Mouse (Mus musculus) ES-CJ7 (cell line): ENCODE data around the gene Map3k6.

Experiments
- DNase-seq: peaks from one replicate; pipeline ENCODE4 v3.0.0; 2011; ENCODE audit warnings: low read depth, low spot score

Map3k6 gene

DNA sequence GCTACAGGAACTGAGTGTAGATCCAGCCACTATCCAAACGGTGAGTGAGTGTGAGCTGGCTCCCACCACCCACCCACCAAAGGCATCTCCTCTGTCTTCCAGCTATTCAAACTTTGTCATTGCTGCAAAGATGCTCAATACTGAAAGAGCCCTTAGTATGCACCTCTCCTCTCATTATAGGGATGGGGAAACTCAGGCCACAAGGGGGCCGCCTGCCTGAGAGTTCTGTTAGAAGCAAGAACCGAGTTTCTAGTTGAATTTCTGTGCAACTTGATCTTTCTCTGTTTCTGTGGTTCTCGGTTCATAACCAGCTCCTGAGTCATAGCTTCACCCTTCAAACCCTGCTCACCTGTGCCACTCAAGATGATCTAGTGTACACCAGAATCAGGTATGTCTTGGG lies 11.5 kb downstream of the Map3k6 start:
- DNase-seq = no peak

DNA sequence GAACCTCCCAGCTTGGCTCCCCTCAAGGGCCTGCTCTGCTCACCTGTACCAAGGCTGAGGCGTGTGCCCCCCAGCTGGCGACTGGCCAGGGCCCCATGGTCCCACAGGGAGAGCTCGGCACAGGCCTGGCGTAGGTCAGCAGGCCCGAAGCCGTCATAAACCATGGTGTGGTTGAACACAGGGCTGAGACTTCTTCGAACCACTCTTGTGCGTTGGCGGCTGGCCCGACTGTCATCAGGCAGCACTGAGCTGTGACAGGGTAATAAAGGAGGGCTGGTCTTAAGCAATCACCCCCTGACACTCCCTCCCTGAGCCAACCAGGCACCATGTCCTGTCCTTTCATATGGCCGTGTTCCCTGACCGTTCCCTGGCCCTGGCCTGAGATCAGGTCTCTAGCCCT lies 12.8 kb downstream of the Map3k6 start:
- DNase-seq = no peak

GRCm38 (mm10) chr4:133255392-133255791 lies 14.8 kb downstream of the Map3k6 start:
- DNase-seq = no peak

GRCm38 (mm10) chr4:133256820-133257219 lies 16.2 kb downstream of the Map3k6 start:
- DNase-seq = peak; percentile 38

DNA sequence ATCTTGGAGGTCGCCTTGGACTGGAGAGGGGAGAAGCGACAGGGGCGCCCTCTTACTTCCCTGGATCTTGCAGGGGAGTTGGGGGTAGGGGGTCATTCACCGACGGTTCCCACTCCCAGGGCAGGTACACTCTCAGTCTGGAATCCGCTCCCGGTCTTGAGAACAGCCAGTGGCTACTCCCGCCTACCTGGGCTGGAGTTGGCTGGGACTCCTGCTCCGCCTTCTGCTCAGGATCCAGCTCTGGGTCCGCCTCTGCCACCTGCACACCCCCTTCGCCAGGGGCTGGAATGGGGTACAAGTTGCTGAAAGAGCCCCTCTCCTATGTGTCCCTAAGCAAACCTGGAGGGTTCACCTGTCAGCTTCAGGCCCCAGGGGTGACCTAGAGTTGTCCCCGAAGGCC lies 16.6 kb downstream of the Map3k6 start:
- no peak for DNase-seq

- no peak for DNase-seq
Measured at GRCm38 (mm10) chr4:133257798-133258408, 17.3 kb downstream of the Map3k6 start.

GRCm38 (mm10) chr4:133261641-133262374 lies 21.2 kb downstream of the Map3k6 start:
- DNase-seq = no peak

DNA sequence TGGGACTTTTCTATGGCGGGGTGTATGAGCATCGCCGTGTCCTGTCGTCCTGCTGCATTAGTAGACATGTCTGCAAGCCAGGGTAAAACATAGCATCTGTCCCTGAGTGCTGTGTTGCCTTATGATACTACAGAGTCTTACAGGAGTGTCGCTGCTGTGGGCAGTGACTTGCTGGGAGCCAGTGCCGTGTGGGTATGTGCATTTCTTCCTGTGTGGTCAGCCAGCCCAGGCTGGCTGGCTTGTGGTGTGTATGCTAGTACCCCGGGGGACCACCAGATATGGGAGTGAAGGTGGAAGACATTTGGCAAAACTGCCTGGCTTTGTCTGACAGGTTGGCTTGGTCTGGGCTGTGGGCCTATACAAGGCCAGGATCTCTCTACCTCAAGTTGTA lies 21.8 kb downstream of the Map3k6 start:
- DNase-seq = no peak

DNA sequence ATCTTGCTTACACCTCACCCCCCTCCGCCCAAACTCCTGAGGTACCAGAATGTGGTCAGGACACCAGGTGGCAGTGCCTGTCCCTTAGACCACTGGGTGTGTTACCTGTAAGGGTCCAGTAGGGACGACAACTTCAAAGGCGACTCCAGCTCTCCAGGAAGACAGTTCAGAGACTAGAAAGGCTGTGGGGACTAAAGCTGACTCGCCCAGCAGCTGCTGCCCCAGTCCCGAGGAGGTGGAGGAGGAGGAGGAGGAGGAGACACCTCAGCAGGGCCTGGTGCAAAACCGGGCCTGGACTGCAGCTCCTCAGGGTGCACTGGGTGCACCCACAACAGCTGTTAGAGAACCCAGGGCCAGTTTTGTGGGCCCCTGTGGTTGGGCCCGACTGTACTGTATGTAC lies 22.3 kb downstream of the Map3k6 start, which contains the start of gene Sytl1:
Gene Sytl1, minus strand, starts transcription at position 232 of the 400 bp plus-strand sequence.
- no peak for DNase-seq

GRCm38 (mm10) chr4:133263756-133264155 lies 23.1 kb downstream of the Map3k6 start:
- no peak for DNase-seq

DNA sequence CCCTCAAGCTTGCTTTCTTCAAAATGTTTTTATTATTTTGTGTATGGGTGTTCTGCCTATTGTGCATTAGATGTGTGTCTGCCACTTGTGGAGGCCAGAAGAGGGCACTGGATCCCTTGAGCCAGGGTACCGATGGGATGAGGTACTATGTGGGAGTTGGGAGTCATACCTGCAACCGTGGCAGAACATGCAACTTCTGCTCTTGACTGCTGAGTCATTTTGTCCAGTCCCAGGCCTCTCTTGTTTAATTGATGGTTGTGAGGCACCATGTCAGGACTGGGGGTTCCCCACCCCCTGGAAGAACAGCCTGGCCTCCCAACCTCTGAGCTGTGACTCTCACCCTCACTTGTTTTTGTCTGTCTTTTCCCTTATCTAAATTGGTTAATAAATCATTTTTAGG lies 23.9 kb downstream of the Map3k6 start:
- no peak for DNase-seq

- DNase-seq = no peak
Measured at GRCm38 (mm10) chr4:133265297-133265696, 24.7 kb downstream of the Map3k6 start.

DNA sequence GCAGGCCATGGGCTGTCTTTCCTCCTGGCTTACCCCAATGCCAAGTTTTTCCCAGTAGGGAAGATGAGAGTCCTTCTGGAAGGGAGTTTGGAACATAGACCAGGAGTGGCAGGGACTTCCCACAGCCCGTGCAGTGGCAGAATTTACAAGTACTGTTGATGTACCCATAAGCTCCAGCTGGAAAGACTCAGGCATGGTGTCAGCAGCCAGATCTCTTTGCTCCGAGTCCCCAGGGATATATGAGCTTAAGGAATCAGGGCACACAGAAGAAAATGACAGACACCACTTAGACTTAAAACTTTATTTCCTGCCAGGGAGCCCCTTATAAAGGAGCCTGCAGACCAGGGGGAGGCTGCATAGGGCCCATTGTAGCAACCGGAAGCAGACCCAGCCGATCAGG lies 25.1 kb downstream of the Map3k6 start:
- no peak for DNase-seq

DNA sequence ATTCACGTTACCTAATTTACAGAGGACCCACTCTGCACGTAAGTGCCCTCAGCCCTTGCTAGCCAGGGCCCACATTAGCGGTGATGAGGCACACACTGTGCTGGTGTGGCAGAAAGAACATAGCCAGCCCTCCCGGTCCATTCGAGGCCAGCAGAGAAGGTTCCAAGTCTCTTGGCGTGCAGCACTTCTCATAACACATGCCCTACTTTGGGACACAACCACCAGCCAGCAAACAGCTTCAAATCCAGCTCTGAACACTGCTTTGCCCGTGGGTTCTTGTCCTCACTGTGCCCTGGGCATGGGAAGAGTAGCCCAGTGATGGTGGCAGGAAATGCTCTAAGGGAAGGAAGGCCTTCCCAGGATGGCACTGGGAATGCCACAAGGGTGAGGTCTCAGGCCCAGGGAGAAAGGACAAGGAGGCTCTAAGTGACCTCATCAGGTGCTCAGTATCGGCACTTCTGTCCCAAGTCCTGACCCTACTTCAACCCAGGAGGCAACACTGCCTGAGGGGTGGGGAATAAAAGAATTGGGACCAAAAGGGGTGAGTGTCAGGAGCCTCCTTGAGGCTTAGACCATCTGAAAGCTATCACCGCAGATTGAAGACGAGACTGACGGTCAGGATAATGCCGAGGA lies 25.7 kb downstream of the Map3k6 start:
- no peak for DNase-seq

- no peak for DNase-seq
Measured at GRCm38 (mm10) chr4:133268931-133269330, 28.3 kb downstream of the Map3k6 start.

- DNase-seq = no peak
Measured at GRCm38 (mm10) chr4:133269596-133269995, 29.0 kb downstream of the Map3k6 start.

DNA sequence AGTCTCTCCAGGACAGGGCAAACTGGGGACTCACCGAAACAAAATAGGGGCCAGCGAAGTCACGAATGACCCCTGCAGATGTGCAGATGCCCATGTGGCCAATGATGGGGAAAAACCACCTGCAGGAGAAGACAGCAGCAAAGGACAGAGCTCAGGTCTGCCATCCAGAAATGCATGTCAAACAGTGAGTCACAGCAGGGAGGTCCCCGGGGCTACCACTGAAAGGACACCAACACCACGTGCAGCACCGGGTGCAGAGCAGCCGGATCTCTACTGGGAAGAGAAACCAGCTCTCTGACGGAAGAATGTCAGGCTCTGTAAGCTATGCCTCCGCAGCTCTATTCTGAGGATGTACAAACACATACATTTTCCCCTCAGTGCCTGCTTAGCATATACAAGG lies 30.3 kb downstream of the Map3k6 start:
- no peak for DNase-seq

- peak; percentile 94 for DNase-seq
Measured at GRCm38 (mm10) chr4:133277104-133278026, 36.7 kb downstream of the Map3k6 start, which contains the start of gene Tmem222. Gene Tmem222, minus strand, starts transcription at chr4:133277792.

GRCm38 (mm10) chr4:133278067-133278466 lies 37.4 kb downstream of the Map3k6 start:
- DNase-seq = no peak

DNA sequence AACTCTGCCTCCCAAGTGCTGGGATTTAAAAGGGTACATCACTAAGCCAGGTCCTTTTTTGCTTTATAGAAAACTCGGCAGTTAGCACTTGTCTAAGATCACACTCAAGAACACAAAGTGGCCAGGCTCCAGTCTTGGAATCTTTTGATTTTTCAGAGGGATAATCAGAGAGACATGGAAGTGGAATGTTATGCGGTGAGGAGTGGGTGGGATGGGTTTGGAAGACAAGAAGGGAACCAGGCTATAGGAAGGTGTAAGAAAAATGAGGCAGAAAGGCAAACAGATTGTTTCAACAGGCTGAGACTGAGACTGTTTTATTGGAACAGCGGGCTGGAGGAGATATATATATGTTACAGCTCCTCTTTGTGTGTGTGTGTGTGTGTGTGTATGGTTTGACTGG lies 37.9 kb downstream of the Map3k6 start:
- DNase-seq = no peak

DNA sequence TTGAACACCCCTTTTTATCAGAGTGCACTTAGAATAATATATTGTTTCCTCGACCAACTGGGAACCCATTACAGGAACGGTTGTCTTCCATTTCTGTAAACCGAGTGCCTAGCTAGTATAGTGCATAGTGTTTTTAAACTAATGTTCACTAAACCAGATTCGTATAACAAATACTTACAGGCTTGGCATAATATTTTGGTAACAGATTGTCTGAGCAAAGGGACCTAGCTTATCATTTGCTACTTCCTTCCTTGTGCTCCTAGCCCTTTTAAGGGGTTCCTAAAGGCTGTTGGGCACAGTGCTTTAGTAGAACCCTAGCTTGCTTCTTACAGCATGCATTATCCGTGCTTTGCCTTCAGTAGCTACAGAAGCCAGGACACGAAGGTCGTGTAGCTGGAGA lies 40.9 kb downstream of the Map3k6 start:
- DNase-seq = no peak
